Mouse (Mus musculus): ENCODE measurements around the gene Tbc1d20. TPM values are rescaled to one million over a fixed set of nuclear protein-coding genes. Genes with fewer than 3 reads are reported as not detected.

Gene Tbc1d20
- total RNA-seq (2014; fragmentation: Nextera tagmentation) (45.8 and 48.2 TPM in 2 replicates), total RNA-seq (2017) (35.8 and 91.8 TPM in 2 replicates), polyA plus RNA-seq (2012) (13.8 and 15.7 TPM in 2 replicates)

DNA sequence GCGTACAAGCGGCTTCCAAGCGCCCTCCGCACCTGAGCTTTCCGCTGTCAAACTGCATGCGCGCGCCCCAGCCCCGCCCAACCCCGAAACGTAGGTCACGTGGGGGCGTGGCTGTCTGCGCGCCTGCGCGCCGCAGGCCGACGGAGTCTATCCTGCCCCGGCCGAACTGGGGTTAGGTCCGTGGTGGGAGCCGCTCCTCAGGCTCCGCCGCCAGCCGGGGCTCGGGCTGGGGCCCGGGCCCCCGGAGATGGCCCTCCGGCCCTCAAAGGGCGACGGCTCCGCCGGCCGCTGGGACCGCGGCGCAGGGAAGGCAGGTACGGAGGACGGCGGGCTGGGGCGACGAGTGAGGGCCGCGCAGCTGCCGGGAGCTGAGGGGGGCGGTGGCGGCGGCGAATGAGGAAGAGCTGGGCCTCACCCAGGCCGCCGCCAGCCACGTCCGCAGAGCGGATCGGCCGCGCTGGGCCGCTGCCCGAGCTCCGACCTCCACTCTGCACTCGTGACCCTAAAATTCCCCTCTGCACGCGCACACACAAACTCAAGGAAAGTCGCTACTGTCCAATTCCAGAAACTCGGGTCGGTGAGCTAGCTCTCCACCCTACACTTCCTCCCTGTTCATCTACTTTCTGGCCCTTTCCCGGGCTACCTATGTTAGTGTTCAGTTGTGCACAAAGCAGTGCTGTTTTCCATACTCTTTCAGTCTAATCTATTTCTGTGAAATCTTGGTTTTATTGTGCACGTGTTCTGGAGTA is at the start of gene Tbc1d20:
TSS of gene Tbc1d20 (plus strand) at position 102 of the 749 bp plus-strand sequence.
- ATAC-seq (ENCODE audit: extremely low read depth, insufficient number of reproducible peaks, low FRiP score, poor library complexity, severe bottlenecking) = peak; percentile 66
- peaks cover 33% of the 10 kb centered on the region for H3K4me1 ChIP-seq (ENCODE audit: insufficient read depth, low read depth, low read length)

DNA sequence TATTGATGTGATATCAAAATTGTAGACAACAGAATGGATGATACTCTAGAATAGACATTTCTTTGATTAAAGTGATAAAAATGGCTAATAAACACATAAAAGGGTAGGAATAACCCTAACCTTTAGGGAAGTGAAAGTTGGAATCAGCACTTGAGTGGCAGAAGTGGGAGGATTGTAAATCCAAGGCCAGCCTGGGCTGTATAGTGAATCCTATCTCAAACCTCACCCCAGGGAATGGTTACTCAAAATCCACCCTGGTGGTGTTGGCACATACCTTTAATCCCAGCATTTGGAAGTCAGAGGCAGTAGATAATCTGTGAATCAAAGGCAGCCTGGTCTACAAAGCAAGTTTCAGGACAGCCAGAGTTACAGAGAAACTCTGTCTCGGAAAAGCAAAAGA is 46.4 kb upstream of the Tbc1d20 start:
- H3K4me1 ChIP-seq (ENCODE audit: insufficient read depth, low read depth, low read length) = peaks cover 9% of the 10 kb centered on the region; the same call in 1 of the 2 replicates
- H3K9me3 ChIP-seq (replicated peaks) = no peaks in the 10 kb centered on the region
- peaks cover 73% of the 10 kb centered on the region for H3K36me3 ChIP-seq (replicated peaks)
- no peak overlapping the region for H3K4me3 ChIP-seq (ENCODE audit: low read depth, low read length)
- DNase-seq (ENCODE audit: low spot score) (no peak), ATAC-seq (ENCODE audit: extremely low read depth, insufficient number of reproducible peaks, low FRiP score, poor library complexity, severe bottlenecking) (no peak)
- no peaks in the 10 kb centered on the region for H3K27me3 ChIP-seq (ENCODE audit: insufficient read depth, low read length)
- TF ChIP-seq POLR2AphosphoS5 (IDR thresholded peaks at IDR 0.05; ENCODE audit: insufficient replicate concordance, low read depth, low read length) (no peak), GATA2 (IDR thresholded peaks at IDR 0.05; ENCODE audit: borderline replicate concordance, low read depth, low read length) (no peak), TAL1 (conservative IDR thresholded peaks at IDR 0.05; ENCODE audit: low read depth, low read length) (no peak), GATA1 (IDR thresholded peaks at IDR 0.05; ENCODE audit: borderline replicate concordance, low read length) (no peak), CTCF (IDR thresholded peaks at IDR 0.05; ENCODE audit: low read depth, low read length) (no peak)

More for the DNA sequence above, at the start of gene Tbc1d20:
- H3K27me3 ChIP-seq (ENCODE audit: insufficient read depth, low read length) = no peaks in the 10 kb centered on the region
- peaks cover 38% of the 10 kb centered on the region for H3K36me3 ChIP-seq (replicated peaks)
- peak within 1 kb of the TSS; percentile 82 for H3K4me3 ChIP-seq (ENCODE audit: low read depth, low read length)
- no peaks in the 10 kb centered on the region for H3K9me3 ChIP-seq (replicated peaks)
- TF ChIP-seq CTCF (IDR thresholded peaks at IDR 0.05; ENCODE audit: low read depth, low read length) = no peak
- no peak for TF ChIP-seq TAL1 (conservative IDR thresholded peaks at IDR 0.05; ENCODE audit: low read depth, low read length)
- TF ChIP-seq GATA1 (IDR thresholded peaks at IDR 0.05; ENCODE audit: borderline replicate concordance, low read length) = no peak
- TF ChIP-seq POLR2AphosphoS5 (IDR thresholded peaks at IDR 0.05; ENCODE audit: insufficient replicate concordance, low read depth, low read length) = no peak
- TF ChIP-seq GATA2 (IDR thresholded peaks at IDR 0.05; ENCODE audit: borderline replicate concordance, low read depth, low read length) = no peak
- DNase-seq (ENCODE audit: low spot score) = peak; percentile 97

DNA sequence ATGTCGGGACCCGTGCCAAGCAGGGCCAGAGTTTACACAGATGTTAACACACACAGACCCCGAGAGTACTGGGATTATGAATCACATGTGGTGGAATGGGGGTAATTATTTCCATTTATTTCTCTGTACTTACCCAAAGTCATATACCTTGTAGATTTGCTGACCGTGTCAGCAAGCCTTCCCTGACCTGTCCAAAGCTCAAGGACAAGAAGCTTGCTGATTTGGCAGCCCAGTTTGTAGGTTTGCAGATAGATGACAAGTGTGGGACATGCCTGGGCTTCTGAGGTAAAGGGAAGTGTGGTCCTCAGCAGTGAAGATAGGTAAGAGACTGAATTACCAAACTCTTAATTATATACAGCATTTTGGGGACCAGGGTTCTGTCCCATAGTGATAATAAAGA is 43.1 kb upstream of the Tbc1d20 start:
- Histone ChIP-seq H3K9me3 (replicated peaks) (no peaks in the 10 kb centered on the region), H3K4me3 (ENCODE audit: low read depth, low read length) (no peak overlapping the region), H3K27me3 (ENCODE audit: insufficient read depth, low read length) (no peaks in the 10 kb centered on the region), H3K4me1 (ENCODE audit: insufficient read depth, low read depth, low read length) (peaks cover 2% of the 10 kb centered on the region; the same call in 1 of the 2 replicates), H3K36me3 (replicated peaks) (peaks cover 73% of the 10 kb centered on the region)
- ATAC-seq (ENCODE audit: extremely low read depth, insufficient number of reproducible peaks, low FRiP score, poor library complexity, severe bottlenecking) (no peak), DNase-seq (ENCODE audit: low spot score) (no peak)
- TF ChIP-seq POLR2AphosphoS5 (IDR thresholded peaks at IDR 0.05; ENCODE audit: insufficient replicate concordance, low read depth, low read length) = no peak
- no peak for TF ChIP-seq TAL1 (conservative IDR thresholded peaks at IDR 0.05; ENCODE audit: low read depth, low read length)
- no peak for TF ChIP-seq CTCF (IDR thresholded peaks at IDR 0.05; ENCODE audit: low read depth, low read length)
- TF ChIP-seq GATA2 (IDR thresholded peaks at IDR 0.05; ENCODE audit: borderline replicate concordance, low read depth, low read length) = no peak
- no peak for TF ChIP-seq GATA1 (IDR thresholded peaks at IDR 0.05; ENCODE audit: borderline replicate concordance, low read length)

DNA sequence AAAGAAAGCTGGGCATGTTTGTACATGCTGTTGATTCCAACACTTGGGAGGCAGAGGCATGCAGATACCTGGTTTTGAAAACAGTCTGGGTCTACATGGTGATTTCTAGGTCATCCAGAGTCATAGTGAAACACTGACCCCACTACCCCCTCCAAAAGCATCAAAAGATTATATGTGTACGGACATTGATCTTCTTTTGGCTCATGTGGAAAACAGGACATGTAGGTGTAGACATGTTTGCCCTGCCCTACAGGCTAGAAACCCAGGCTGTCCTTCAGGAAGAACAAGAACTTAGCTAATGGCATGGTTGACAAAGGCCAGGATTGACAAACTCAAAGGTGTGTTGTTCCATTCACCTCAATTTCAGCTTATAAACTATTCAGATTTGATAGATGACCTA is 33.9 kb upstream of the Tbc1d20 start:
- Histone ChIP-seq H3K27me3 (ENCODE audit: insufficient read depth, low read length) (no peaks in the 10 kb centered on the region), H3K9me3 (replicated peaks) (no peaks in the 10 kb centered on the region), H3K4me3 (ENCODE audit: low read depth, low read length) (no peak overlapping the region), H3K36me3 (replicated peaks) (peaks cover 82% of the 10 kb centered on the region), H3K4me1 (ENCODE audit: insufficient read depth, low read depth, low read length) (no peaks in the 10 kb centered on the region)
- ATAC-seq (ENCODE audit: extremely low read depth, insufficient number of reproducible peaks, low FRiP score, poor library complexity, severe bottlenecking) (no peak), DNase-seq (ENCODE audit: low spot score) (no peak)
- TF ChIP-seq GATA1 (IDR thresholded peaks at IDR 0.05; ENCODE audit: borderline replicate concordance, low read length) (no peak), GATA2 (IDR thresholded peaks at IDR 0.05; ENCODE audit: borderline replicate concordance, low read depth, low read length) (no peak), CTCF (IDR thresholded peaks at IDR 0.05; ENCODE audit: low read depth, low read length) (no peak), TAL1 (conservative IDR thresholded peaks at IDR 0.05; ENCODE audit: low read depth, low read length) (no peak), POLR2AphosphoS5 (IDR thresholded peaks at IDR 0.05; ENCODE audit: insufficient replicate concordance, low read depth, low read length) (no peak)

DNA sequence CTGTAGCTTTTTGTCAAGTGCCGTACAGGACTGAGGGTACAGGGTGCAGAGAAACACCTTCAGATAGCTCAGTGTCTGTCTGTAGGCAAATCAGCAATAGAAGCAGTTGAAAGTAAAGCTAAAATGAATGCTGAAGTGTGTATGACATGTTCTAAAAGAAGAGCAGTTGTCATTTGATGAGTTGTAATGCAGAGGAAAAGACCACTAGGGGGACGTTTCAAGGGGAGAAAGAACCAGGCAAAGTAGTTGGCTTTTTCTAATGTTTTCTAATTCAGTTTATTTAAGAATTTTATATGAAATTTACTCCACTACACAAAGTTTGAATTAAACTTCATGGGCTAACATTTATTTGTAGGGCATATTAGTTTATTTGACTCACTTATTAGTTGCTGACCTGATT is 20.0 kb upstream of the Tbc1d20 start:
- Histone ChIP-seq H3K4me1 (ENCODE audit: insufficient read depth, low read depth, low read length) (no peaks in the 10 kb centered on the region), H3K4me3 (ENCODE audit: low read depth, low read length) (no peak overlapping the region), H3K27me3 (ENCODE audit: insufficient read depth, low read length) (no peaks in the 10 kb centered on the region), H3K36me3 (replicated peaks) (peaks cover 83% of the 10 kb centered on the region), H3K9me3 (replicated peaks) (no peaks in the 10 kb centered on the region)
- no peak for ATAC-seq (ENCODE audit: extremely low read depth, insufficient number of reproducible peaks, low FRiP score, poor library complexity, severe bottlenecking)
- DNase-seq (ENCODE audit: low spot score) = no peak
- TF ChIP-seq GATA2 (IDR thresholded peaks at IDR 0.05; ENCODE audit: borderline replicate concordance, low read depth, low read length) = no peak

DNA sequence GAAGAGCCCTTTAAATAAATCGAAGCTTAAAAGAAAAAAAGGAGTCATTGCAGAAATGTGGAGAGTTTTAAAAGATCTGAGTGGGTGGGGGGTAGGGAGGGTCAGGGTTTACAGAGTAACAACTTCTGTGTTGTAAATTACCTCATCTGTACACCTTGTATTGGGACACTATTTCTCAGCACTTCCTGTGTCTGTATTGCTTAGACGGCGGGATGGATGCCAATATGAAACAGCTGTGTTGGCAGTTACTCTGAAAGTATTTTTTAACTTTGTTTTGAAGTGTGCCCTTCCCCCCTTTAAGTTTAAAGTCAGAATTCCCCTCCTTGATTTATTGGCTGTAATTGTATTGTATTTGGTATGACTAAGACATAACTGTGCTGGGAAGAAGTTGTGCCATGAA is 12.2 kb upstream of the Tbc1d20 start:
- H3K4me1 ChIP-seq (ENCODE audit: insufficient read depth, low read depth, low read length) = no peaks in the 10 kb centered on the region
- H3K36me3 ChIP-seq (replicated peaks) = peaks cover 83% of the 10 kb centered on the region
- no peaks in the 10 kb centered on the region for H3K9me3 ChIP-seq (replicated peaks)
- TF ChIP-seq GATA2 (IDR thresholded peaks at IDR 0.05; ENCODE audit: borderline replicate concordance, low read depth, low read length) = no peak
- TF ChIP-seq POLR2AphosphoS5 (IDR thresholded peaks at IDR 0.05; ENCODE audit: insufficient replicate concordance, low read depth, low read length) = no peak
- TF ChIP-seq GATA1 (IDR thresholded peaks at IDR 0.05; ENCODE audit: borderline replicate concordance, low read length) = no peak
- TF ChIP-seq TAL1 (conservative IDR thresholded peaks at IDR 0.05; ENCODE audit: low read depth, low read length) = no peak
- no peak for TF ChIP-seq CTCF (IDR thresholded peaks at IDR 0.05; ENCODE audit: low read depth, low read length)
- no peak for DNase-seq (ENCODE audit: low spot score)
- ATAC-seq (ENCODE audit: extremely low read depth, insufficient number of reproducible peaks, low FRiP score, poor library complexity, severe bottlenecking) = no peak
- H3K27me3 ChIP-seq (ENCODE audit: insufficient read depth, low read length) = no peaks in the 10 kb centered on the region
- H3K4me3 ChIP-seq (ENCODE audit: low read depth, low read length) = no peak overlapping the region

Measured in G1E (cell line).